Mouse (Mus musculus) limb, embryonic 14.5 days (tissue): ENCODE data around the gene Kcnq5. TPM values are rescaled to one million over a fixed set of nuclear protein-coding genes. Genes with fewer than 3 reads are reported as not detected.

Experiments used
- ATAC-seq: fragments of 200-750 bp; cut with Nextera tagmentation; 2 replicates; pipeline ENCODE4 v1.8.0; 2017; ENCODE audit warnings: low read depth, moderate number of reproducible peaks, moderate TSS enrichment; ENCODE audit not compliant: low FRiP score
- DNase-seq: peaks from one replicate; pipeline ENCODE4 v3.0.0-alpha.2; 2015; ENCODE audit warnings: low spot score
- H3K27ac ChIP-seq: fragments of 300-500 bp; sonication (generic); replicated peaks from 2 replicates; pipeline ENCODE4 v1.5.1; 2014; ENCODE audit warnings: low read depth, mild to moderate bottlenecking, low read length, moderate library complexity, mixed read lengths
- H3K27me3 ChIP-seq: fragments of 300-500 bp; sonication (generic); 2 replicates; pipeline ENCODE4 v1.6.1; 2014; ENCODE audit warnings: low read length, mixed read lengths; ENCODE audit not compliant: control insufficient read depth, insufficient read depth
- H3K36me3 ChIP-seq: fragments of 300-500 bp; sonication (generic); 2 replicates; pipeline ENCODE4 v1.6.1; 2014; ENCODE audit warnings: mild to moderate bottlenecking, low read length, moderate library complexity, mixed read lengths; ENCODE audit not compliant: control insufficient read depth, insufficient read depth
- H3K4me1 ChIP-seq: fragments of 300-500 bp; sonication (generic); 2 replicates; pipeline ENCODE4 v1.6.1; 2014; ENCODE audit warnings: antibody characterized with exemption, low read length, mixed read lengths; ENCODE audit not compliant: control insufficient read depth, insufficient read depth
- H3K4me2 ChIP-seq: fragments of 300-500 bp; sonication (generic); replicated peaks from 2 replicates; pipeline ENCODE4 v1.6.1; 2014; ENCODE audit warnings: low read depth, mild to moderate bottlenecking, low read length, moderate library complexity; ENCODE audit not compliant: severe bottlenecking
- H3K4me3 ChIP-seq: fragments of 300-500 bp; sonication (generic); replicated peaks from 2 replicates; pipeline ENCODE4 v1.5.1; 2014; ENCODE audit warnings: low read length
- H3K9ac ChIP-seq: fragments of 300-500 bp; sonication (generic); 2 replicates; pipeline ENCODE4 v1.6.1; 2014; ENCODE audit warnings: mild to moderate bottlenecking, low read depth, low read length, moderate library complexity; ENCODE audit not compliant: severe bottlenecking
- H3K9me3 ChIP-seq: fragments of 300-500 bp; sonication (generic); 2 replicates; pipeline ENCODE4 v1.6.1; 2016; ENCODE audit warnings: low read length; ENCODE audit not compliant: control insufficient read depth
- POLR2A ChIP-seq: fragments of 200-500 bp; IDR thresholded peaks from 2 replicates; pipeline ENCODE4 v1.8.0; 2012; ENCODE audit warnings: inconsistent platforms, mild to moderate bottlenecking, moderate library complexity, borderline replicate concordance; ENCODE audit not compliant: insufficient read depth, insufficient read length; ENCODE audit errors: extremely low read depth
- WGBS: fragments of 180-500 bp; shearing (Covaris S2); extraction: QIAGEN DNeasy Blood & Tissue Kit; methylation state at CpG from one replicate; pipeline ENCODE4 v1.1.7; 2014; 5-methylcytosine and 5-hydroxymethylcytosine counted together
- polyA plus RNA-seq, 2 experiments: library from polyadenylated mRNA; depleted of rRNA in 1 of 2; stranded (reverse) in 1 of 2; unstranded in 1 of 2; fragments of >200 nt; fragmentation: Nextera tagmentation in 1 of 2; extraction: Ambion mirVana in 1 of 2; gene quantifications; 2 replicates each; pipeline versions ENCODE4 v1.2.1 to v1.2.3; 2012 to 2014

The Kcnq5 gene
- polyA plus RNA-seq, 2 experiments = 2.3 to 2.5 TPM

DNA sequence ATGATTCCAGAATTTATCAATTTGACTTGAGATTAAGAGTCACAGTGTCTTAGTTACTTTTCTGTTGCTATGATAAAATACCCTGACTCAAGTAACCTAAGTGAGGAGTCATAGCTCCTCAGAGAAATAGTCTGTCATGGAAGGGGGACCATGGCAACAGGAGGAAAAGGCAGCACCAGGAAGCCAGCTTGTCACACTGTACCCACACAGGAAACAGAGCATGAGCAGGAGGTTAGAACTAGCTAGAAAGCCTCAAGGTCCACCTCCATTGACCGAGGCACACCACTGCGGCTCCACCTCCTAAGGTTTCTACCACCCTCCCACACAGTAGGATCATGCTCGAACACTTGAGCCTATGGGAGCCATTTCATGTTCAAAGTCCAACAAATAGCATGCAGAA is 343.0 kb downstream of the Kcnq5 start:
- H3K36me3 ChIP-seq = no peaks in the 10 kb centered on the region
- H3K9me3 ChIP-seq = no peaks in the 10 kb centered on the region
- 90% methylated on average over 3 of the region's 3 CpGs for WGBS
- no peak for TF ChIP-seq POLR2A
- no peak overlapping the region for H3K4me2 ChIP-seq
- H3K4me3 ChIP-seq = no peak overlapping the region
- ATAC-seq = no peak
- no peak overlapping the region for H3K27ac ChIP-seq
- H3K27me3 ChIP-seq = no peaks in the 10 kb centered on the region
- no peak overlapping the region for H3K9ac ChIP-seq
- DNase-seq = no peak
- H3K4me1 ChIP-seq = no peaks in the 10 kb centered on the region

DNA sequence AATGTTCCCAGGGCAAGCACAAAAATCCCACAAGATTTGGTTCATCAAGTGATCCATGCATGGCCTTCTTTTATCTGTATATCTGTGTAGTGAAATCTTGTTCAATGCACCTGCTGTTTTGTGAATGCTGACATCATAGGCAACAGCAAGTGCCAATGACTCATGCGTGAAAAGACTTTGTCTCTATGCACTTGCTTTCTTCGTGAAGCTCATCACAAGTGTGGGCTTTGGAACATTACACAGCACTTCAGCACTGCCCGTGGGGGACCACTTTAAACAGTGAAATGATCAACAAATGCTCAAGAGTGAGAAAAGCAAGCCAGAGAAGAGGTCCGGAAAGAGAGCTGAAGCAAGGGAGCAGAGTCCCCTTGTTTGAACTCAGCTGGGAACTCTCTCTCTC is 345.1 kb downstream of the Kcnq5 start:
- no peaks in the 10 kb centered on the region for H3K27me3 ChIP-seq
- no peaks in the 10 kb centered on the region for H3K4me1 ChIP-seq
- WGBS = 78% methylated on average over 4 of the region's 4 CpGs
- H3K9ac ChIP-seq = no peak overlapping the region
- no peak overlapping the region for H3K4me3 ChIP-seq
- TF ChIP-seq POLR2A = no peak
- H3K27ac ChIP-seq = no peak overlapping the region
- ATAC-seq = no peak
- DNase-seq = no peak
- H3K9me3 ChIP-seq = no peaks in the 10 kb centered on the region
- H3K36me3 ChIP-seq = no peaks in the 10 kb centered on the region
- H3K4me2 ChIP-seq = no peak overlapping the region

GRCm38 (mm10) chr1:21613933-21614332 is 347.8 kb downstream of the Kcnq5 start:
- Histone ChIP-seq H3K9me3 (no peaks in the 10 kb centered on the region), H3K4me3 (no peak overlapping the region), H3K27ac (no peak overlapping the region), H3K27me3 (no peaks in the 10 kb centered on the region), H3K4me2 (no peak overlapping the region), H3K36me3 (no peaks in the 10 kb centered on the region), H3K9ac (no peak overlapping the region), H3K4me1 (no peaks in the 10 kb centered on the region)
- TF ChIP-seq POLR2A = no peak
- no peak for ATAC-seq
- WGBS = 60% methylated on average over 2 of the region's 2 CpGs
- no peak for DNase-seq

GRCm38 (mm10) chr1:21604003-21604402 is 357.7 kb downstream of the Kcnq5 start:
- H3K9me3 ChIP-seq = no peaks in the 10 kb centered on the region
- H3K4me2 ChIP-seq = no peak overlapping the region
- TF ChIP-seq POLR2A = no peak
- no peak overlapping the region for H3K27ac ChIP-seq
- no peak for ATAC-seq
- no peaks in the 10 kb centered on the region for H3K36me3 ChIP-seq
- no peak overlapping the region for H3K9ac ChIP-seq
- H3K27me3 ChIP-seq = no peaks in the 10 kb centered on the region
- no peak overlapping the region for H3K4me3 ChIP-seq
- DNase-seq = no peak
- WGBS = 66% methylated on average over 4 of the region's 4 CpGs
- H3K4me1 ChIP-seq = no peaks in the 10 kb centered on the region

DNA sequence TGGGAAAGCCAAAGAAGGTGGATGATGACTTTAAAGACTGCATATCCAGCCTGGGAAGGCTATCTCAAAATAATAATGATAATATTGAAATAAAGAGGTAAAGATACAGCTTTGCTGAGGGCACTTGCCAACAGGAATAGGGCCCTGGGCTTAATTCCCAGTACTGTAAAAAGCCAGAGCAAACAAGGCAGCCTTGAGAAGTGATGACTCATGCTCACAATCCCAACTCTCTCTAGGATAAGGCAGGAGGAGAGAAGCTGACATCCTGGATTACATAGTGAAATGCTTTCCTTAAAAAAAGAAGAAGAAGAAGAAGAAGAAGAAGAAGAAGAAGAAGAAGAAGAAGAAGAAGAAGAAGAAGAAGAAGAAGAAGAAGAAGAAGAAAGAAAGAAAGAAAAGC is 359.2 kb downstream of the Kcnq5 start:
- Histone ChIP-seq H3K36me3 (no peaks in the 10 kb centered on the region), H3K4me2 (no peak overlapping the region), H3K27ac (no peak overlapping the region), H3K27me3 (no peaks in the 10 kb centered on the region), H3K4me3 (no peak overlapping the region), H3K4me1 (no peaks in the 10 kb centered on the region), H3K9ac (no peak overlapping the region), H3K9me3 (no peaks in the 10 kb centered on the region)
- no peak for ATAC-seq
- TF ChIP-seq POLR2A = no peak
- DNase-seq = no peak

GRCm38 (mm10) chr1:21600606-21601005 is 361.1 kb downstream of the Kcnq5 start:
- no peak for ATAC-seq
- H3K27me3 ChIP-seq = no peaks in the 10 kb centered on the region
- no peak overlapping the region for H3K4me2 ChIP-seq
- WGBS = 84% methylated on average over 4 of the region's 4 CpGs
- H3K4me1 ChIP-seq = no peaks in the 10 kb centered on the region
- TF ChIP-seq POLR2A = no peak
- H3K9ac ChIP-seq = no peak overlapping the region
- H3K27ac ChIP-seq = no peak overlapping the region
- no peaks in the 10 kb centered on the region for H3K9me3 ChIP-seq
- H3K4me3 ChIP-seq = no peak overlapping the region
- H3K36me3 ChIP-seq = no peaks in the 10 kb centered on the region
- no peak for DNase-seq
